Mouse (Mus musculus) forebrain, embryonic 10.5 days (tissue): Measurements from ENCODE around the gene Bcl9. TPM values are rescaled to one million over a fixed set of nuclear protein-coding genes. Genes with fewer than 3 reads are reported as not detected.

ENCODE experiments used
- DNase-seq: peaks from one replicate; pipeline ENCODE4 v3.0.0-alpha.2; 2017; ENCODE audit warnings: low spot score; ENCODE audit errors: extremely low spot score
- H3K27ac ChIP-seq: fragments of 300-500 bp; sonication (generic); 2 replicates; pipeline ENCODE4 v1.5.1; 2016; ENCODE audit warnings: mild to moderate bottlenecking
- H3K27me3 ChIP-seq: fragments of 300-500 bp; sonication (generic); 2 replicates; pipeline ENCODE4 v1.6.1; 2016; ENCODE audit warnings: mild to moderate bottlenecking; ENCODE audit not compliant: poor library complexity, severe bottlenecking
- H3K36me3 ChIP-seq: fragments of 300-500 bp; sonication (generic); replicated peaks from 2 replicates; pipeline ENCODE4 v1.6.1; 2016; ENCODE audit warnings: mild to moderate bottlenecking, moderate library complexity
- H3K4me1 ChIP-seq: fragments of 300-500 bp; sonication (generic); 2 replicates; pipeline ENCODE4 v1.6.1; 2016
- H3K4me3 ChIP-seq: fragments of 300-500 bp; sonication (generic); 2 replicates; pipeline ENCODE4 v1.5.1; 2016; ENCODE audit warnings: mild to moderate bottlenecking, moderate library complexity
- H3K9me3 ChIP-seq: fragments of 300-500 bp; sonication (generic); 2 replicates; pipeline ENCODE4 v1.6.1; 2016; ENCODE audit warnings: mild to moderate bottlenecking, moderate library complexity
- WGBS: fragments of 180-500 bp; shearing (Covaris S2); methylation state at CpG from one replicate; pipeline ENCODE4 v1.1.7; 2016; 5-methylcytosine and 5-hydroxymethylcytosine counted together
- polyA plus RNA-seq: library from polyadenylated mRNA; unstranded; fragments of >200 nt; fragmentation: Nextera tagmentation; extraction: Ambion mirVana; gene quantifications from 2 replicates; pipeline ENCODE4 v1.2.1, GENCODE M21; 2016

Bcl9 gene
- polyA plus RNA-seq, 1 experiment from 2014 or later, result 51.4 TPM

DNA sequence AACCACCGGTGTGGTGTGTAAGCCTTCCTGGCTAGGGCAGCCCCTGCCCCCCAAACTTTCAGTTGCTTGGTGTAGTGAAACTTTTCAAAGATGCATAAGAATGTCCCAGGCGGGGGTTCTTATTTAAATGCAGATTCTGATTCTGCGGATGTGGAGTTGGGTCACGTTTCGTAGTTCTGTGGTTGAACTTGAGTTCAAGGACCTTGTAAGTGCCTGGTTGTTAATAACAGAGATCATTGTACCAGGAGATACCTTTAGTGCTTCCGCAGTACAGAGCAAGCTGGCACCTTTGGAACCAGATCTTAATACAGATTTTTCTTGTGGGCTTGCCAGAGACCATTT, 138.2 kb downstream of the Bcl9 start:
- Histone ChIP-seq H3K27ac (peak overlapping the region; percentile 89), H3K27me3 (no peaks in the 10 kb centered on the region), H3K4me3 (peak overlapping the region; percentile 72), H3K9me3 (no peaks in the 10 kb centered on the region), H3K4me1 (peaks cover 27% of the 10 kb centered on the region), H3K36me3 (peaks cover 8% of the 10 kb centered on the region)
- 11% methylated on average over 6 of the region's 6 CpGs for WGBS
- no peak for DNase-seq

DNA sequence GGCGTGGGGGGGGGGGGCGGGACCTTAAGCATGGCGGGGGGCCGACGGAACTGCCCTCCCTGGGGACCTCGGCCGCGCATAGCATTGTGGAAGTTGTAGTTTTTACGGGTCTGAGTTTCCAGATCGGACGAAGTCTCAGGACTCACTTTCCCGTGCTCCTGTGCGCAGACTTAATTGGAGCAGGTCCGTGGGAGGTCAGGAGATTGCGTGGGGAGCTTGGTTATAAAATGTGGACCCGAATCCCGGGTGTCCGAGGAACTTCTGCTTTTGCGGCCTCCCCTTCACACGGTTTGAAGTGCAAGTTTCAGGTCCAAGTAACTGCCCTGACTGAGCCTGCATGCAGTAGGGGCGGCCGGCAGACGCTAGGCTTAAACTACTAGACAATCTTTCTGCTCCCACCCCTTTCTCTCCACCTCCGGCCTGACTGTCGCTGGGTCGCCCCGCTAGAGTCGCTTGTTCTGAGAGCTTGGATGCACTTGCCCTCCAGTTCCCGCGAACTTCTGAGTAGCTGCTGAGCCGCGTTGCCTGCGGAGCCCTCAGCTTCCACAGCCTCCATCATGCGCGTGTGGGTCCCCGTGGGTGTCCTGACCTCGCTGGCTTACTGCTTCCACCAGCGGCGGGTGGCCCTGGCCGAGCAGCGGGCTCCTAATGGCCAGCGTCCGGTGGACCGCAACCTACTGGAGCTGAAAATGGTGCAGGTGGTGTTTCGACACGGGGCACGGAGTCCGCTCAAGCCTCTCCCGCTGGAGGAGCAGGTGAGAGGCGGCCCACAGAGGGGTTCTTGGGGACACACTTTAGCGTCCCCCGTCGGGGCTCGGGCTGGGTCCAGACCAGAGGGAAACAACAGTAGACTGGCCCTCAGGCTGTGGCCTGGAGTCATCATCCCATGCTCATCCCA, 138.9 kb downstream of the Bcl9 start, which contains the start of gene Acp6:
Acp6 (plus strand) TSS at position 167 of the 898 bp plus-strand sequence.
- Histone ChIP-seq H3K36me3 (peaks cover 6% of the 10 kb centered on the region), H3K4me3 (peak within 1 kb of the TSS; percentile 72), H3K27me3 (no peaks in the 10 kb centered on the region), H3K27ac (peak within 1 kb of the TSS; percentile 89), H3K9me3 (no peaks in the 10 kb centered on the region), H3K4me1 (peaks cover 27% of the 10 kb centered on the region)
- under 1% methylated on average over 54 of the region's 54 CpGs for WGBS
- peak; percentile 88 for DNase-seq

DNA sequence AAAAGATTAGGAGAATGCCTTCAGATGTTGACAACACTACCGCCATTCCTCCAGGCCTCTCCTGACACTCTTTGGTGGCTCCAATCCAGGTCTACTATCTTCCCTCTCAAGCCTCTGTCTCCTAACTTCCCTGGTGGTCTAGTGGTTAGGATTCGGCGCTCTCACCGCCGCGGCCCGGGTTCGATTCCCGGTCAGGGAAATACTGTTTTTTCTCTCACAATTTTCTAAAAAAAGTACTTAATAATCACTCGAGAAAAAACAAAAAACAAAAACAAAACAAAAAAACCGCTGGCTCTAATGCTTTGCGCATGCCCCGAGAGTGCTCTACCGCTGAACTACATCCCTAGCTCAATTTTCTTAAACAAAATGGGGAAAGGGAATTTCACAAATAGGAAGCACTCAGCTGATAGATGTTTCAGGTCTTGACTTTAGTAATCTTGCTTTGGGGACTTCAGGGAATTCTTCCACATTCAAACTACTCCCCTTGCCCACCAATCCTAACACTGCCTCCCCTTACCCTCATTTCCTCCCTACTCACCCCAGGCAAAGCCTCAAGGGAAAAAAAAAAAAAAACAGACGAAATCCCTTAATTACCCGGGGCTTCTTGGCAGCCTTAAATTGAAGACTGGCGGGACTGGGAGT, 139.6 kb downstream of the Bcl9 start:
- peak overlapping the region; percentile 89 for H3K27ac ChIP-seq
- H3K9me3 ChIP-seq, result no peaks in the 10 kb centered on the region
- no peaks in the 10 kb centered on the region for H3K27me3 ChIP-seq
- no peaks in the 10 kb centered on the region for H3K36me3 ChIP-seq
- H3K4me3 ChIP-seq, result peak overlapping the region; percentile 72
- WGBS, result under 1% methylated on average over 17 of the region's 17 CpGs
- peaks cover 27% of the 10 kb centered on the region for H3K4me1 ChIP-seq
- peak; percentile 85 for DNase-seq

DNA sequence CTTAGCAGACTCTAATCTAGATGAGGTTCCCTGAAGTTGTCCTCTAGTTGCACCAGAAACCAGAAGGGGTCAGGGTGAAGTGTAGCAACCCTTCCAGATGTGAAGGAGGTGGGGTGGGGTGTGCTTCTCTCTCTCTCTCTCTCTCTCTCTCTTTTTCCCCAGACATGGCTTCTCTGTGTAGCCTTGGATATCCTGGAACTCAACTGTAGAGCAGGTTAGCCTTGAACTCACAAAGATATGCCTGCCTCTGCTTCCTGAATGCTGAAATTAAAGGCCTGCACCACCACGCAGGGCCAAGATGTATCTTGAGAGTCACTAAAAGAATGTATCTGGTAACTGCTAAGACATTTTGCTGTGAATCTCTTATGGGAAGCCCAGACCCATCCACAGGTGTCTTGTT, 140.4 kb downstream of the Bcl9 start:
- 85% methylated on average over 1 of the region's 1 CpGs for WGBS
- no peaks in the 10 kb centered on the region for H3K36me3 ChIP-seq
- DNase-seq, result no peak
- peak overlapping the region; percentile 72 for H3K4me3 ChIP-seq
- H3K4me1 ChIP-seq, result peaks cover 27% of the 10 kb centered on the region
- H3K27me3 ChIP-seq, result no peaks in the 10 kb centered on the region
- H3K27ac ChIP-seq, result no peak overlapping the region
- H3K9me3 ChIP-seq, result no peaks in the 10 kb centered on the region

DNA sequence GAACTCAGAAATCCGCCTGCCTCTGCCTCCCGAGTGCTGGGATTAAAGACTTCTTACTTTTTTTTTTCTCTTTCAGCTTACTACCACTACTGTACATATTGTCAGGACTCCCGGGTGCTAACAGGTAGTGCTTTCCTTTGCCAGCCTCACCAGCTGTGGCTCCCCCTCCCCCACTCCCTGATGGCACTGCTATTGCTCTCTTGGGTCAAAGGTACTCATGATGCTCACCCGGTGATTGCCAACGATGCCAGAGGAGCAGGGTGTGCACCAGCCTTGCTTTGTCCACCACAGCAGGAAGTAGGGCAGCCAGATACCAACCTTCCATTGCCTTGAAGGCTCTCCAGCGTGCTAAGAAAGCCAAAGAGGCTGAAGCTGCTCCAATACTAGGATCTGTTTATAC, 141.3 kb downstream of the Bcl9 start:
- DNase-seq, result no peak
- H3K4me1 ChIP-seq, result peaks cover 21% of the 10 kb centered on the region
- no peaks in the 10 kb centered on the region for H3K36me3 ChIP-seq
- WGBS, result 91% methylated on average over 6 of the region's 6 CpGs
- H3K4me3 ChIP-seq, result no peak overlapping the region
- no peak overlapping the region for H3K27ac ChIP-seq
- no peaks in the 10 kb centered on the region for H3K9me3 ChIP-seq
- H3K27me3 ChIP-seq, result no peaks in the 10 kb centered on the region

Other genes starting within 250 kb of the Bcl9 start
- 35.9 and 39.0 TPM in 2 replicates for gene Acp6, start 139.1 kb downstream of the Bcl9 start, polyA plus RNA-seq
- gene Olfr1402, start 124.1 kb upstream of the Bcl9 start, polyA plus RNA-seq, result not detected in 2 replicates